Mouse (Mus musculus) olfactory bulb, adult 2 months (tissue): ENCODE measurements around the gene A130010J15Rik.

Experiments used
- CTCF ChIP-seq: fragments of 200-500 bp; IDR thresholded peaks from 2 replicates; pipeline ENCODE4 v1.5.1; 2012; ENCODE audit warnings: low read depth, mild to moderate bottlenecking, low read length, moderate library complexity; ENCODE audit not compliant: insufficient read depth
- POLR2A ChIP-seq: fragments of 200-500 bp; IDR thresholded peaks from 2 replicates; pipeline ENCODE4 v1.6.1; 2012; ENCODE audit warnings: mild to moderate bottlenecking, low read depth, low read length, moderate library complexity; ENCODE audit not compliant: insufficient read depth

GRCm38 (mm10) chr1:193149231-193149630 is 18.6 kb upstream of the A130010J15Rik start:
- TF ChIP-seq CTCF (no peak), POLR2A (no peak)
